Mouse (Mus musculus) retina, postnatal 7 days (tissue): ENCODE data around the gene Atp6v1fnb.

Source experiments
- DNase-seq: peaks from one replicate; pipeline ENCODE4 v3.0.0-alpha.2; 2012; ENCODE audit warnings: low read depth, low spot score

The Atp6v1fnb gene

DNA sequence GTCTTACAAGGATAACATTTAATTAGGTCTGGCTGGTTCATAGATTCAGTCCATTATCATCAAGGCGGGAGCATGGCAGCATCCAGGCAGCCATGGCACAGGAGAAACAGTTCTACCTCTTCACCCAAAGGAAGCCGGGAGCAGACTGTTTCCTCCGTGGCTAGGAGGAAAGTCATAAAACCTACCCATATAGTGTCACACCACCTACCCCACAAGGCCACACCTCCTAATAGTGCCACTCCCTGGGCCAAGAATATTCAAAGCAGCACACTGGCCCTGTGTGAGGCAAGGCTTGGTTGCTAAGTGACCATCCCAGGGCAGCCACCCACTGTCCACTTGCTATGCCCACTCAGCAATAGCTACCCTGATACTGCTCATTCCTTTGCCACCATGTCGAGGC lies at the start of gene Atp6v1fnb:
Gene Atp6v1fnb (plus strand): TSS at position 301 of the 400 bp plus-strand sequence.
- no peak for DNase-seq

- no peak for DNase-seq
These were observed 46.1 kb upstream of the Atp6v1fnb start for GRCm38 (mm10) chr6:29425118-29425517.

GRCm38 (mm10) chr6:29426331-29426730 lies 44.9 kb upstream of the Atp6v1fnb start:
- DNase-seq: no peak

GRCm38 (mm10) chr6:29428171-29428570 lies 43.1 kb upstream of the Atp6v1fnb start:
- DNase-seq: no peak

DNA sequence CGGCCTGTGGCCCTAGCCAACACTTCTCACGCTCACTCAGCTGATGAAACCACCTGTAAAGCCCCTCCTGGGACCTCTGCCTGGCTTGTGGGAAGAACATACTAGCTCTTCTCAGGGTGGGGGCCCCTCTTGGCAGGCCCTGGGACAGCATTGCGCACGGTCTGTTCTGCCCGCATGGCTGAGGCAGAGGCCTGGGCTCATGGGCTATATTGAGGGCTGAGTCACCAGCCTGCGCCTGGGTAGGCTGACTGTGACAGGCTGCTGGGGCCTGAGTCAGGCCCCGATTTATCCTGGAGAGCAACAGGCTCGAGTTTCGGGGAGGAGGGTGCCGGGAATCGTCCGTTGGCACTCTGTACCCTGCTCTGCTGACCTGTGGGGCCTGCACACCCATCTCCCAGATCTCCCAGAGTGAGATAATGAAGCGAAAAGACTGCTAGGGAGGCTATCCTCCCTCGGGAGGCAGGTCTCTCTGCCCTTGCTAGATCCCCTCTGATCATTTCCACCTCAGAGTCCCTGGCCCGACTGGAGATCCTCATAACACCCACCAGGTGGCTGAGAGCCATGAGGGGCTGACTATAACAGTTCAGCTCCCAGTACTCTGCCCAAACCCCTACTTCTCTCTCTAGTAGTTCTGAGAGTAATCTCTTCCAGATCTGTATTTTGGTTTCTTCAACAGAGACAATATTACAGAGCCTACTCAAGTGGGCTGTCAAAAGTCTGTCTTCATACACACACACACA lies 40.4 kb upstream of the Atp6v1fnb start:
- DNase-seq: no peak

DNA sequence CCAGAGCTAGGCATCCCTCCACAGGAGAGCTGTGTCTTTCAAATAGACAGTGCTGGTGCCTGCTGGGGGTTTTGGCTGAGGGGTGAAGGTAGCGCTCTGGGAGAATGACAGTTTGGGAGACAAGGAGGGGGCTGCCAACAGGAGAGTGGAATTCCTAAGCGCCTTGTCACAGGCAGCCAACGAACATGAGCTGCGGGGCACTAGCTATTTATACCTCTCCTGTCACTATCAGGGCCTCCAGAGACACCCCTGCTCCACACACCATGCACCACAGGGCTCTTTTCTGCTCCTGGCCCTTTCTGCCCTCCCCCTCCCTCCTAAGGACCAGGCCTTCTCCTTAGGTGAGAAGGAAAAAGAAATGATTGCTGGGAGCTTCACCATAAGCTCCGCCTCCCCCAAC lies 39.8 kb upstream of the Atp6v1fnb start:
- no peak for DNase-seq

DNA sequence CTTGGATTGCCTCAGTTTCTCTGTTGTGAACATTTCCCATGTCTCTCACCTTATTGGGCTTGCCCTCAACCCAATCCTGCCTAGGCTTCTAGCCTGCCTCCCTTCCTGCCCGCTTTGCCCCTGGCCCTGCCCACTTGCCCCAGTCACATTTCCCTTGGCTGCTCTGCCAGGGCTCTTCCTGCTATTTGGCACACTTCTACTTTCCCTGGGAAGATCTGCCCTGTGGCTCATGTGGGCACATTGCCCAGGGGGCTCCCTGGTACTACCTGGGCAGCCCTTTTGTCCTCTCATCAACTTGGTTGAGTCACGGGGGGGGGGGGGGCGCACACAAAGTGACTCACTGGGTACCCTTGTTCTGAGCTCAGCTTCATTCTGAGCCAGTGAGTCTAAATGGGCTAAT lies 39.1 kb upstream of the Atp6v1fnb start:
- no peak for DNase-seq

DNA sequence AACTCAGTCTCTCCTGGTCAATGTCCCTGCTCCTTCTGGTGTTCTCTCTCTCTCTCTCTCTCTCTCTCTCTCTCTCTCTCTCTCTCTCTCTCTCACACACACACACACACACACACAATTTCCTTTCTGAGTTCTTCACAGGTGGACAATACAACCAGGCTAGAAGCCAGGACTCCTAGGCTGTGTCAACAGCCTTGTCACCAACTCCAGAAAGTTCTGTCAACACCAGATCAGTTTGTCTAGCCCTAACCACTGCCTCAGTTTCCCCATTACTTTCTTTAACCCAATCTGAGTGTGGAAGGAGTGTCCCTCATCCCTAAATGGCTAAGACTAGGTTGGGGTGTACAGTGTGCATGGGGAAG lies 38.6 kb upstream of the Atp6v1fnb start:
- no peak for DNase-seq

- DNase-seq: no peak
These were observed 38.0 kb upstream of the Atp6v1fnb start, which contains the start of gene Flnc for GRCm38 (mm10) chr6:29433038-29433803. TSS of gene Flnc (plus strand) at chr6:29433256.

DNA sequence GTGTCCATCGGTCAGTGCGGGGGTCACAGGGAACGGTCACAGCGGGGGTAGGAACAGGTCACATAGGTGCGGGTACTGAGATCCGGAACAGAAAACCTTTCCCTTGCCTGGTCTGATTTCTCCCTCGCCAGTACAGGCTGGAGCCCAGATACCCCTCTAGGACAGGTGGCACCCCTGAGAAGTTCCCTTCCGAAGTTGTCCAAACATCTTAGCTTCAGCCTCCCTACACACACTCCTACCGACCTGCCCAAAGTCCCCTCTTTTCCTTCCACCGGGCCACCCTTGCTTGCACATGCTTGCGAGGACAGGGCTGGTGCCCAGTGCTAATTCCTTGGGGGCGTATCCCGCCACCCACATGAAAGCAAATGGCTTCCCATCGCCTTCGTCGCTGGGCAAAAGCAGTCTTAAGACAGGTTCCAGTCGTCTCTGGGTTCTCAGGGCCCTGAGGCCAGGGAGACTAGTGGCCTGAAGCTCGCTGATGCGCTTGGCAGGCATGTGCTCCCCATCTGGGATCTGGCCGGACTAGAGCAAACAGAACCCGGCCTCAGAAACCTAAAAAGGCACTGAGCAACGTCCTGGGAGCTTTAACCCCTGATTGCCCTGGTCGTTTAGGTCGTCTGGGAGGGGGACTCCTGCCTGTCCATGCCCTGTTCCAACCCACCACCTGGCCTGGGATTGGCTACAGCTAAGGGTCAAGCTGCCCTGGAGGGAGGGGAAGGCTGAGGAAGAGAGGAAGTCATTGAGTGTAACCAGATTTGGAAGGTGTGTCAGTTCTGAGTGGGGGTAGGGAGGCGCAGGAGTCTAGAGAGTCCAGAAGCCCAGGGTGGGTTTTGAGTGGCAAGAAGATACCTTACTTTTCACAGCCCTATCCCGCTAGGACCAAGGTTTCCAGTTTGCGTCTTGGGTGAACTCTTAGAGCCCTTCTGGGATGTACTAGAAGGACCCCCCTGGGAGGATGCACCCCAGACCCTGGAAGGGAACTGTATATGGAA lies 37.1 kb upstream of the Atp6v1fnb start:
- DNase-seq: no peak

GRCm38 (mm10) chr6:29434911-29435691 lies 36.1 kb upstream of the Atp6v1fnb start:
- no peak for DNase-seq

GRCm38 (mm10) chr6:29435940-29436451 lies 35.2 kb upstream of the Atp6v1fnb start:
- no peak for DNase-seq

GRCm38 (mm10) chr6:29436461-29436934 lies 34.7 kb upstream of the Atp6v1fnb start:
- no peak for DNase-seq

DNA sequence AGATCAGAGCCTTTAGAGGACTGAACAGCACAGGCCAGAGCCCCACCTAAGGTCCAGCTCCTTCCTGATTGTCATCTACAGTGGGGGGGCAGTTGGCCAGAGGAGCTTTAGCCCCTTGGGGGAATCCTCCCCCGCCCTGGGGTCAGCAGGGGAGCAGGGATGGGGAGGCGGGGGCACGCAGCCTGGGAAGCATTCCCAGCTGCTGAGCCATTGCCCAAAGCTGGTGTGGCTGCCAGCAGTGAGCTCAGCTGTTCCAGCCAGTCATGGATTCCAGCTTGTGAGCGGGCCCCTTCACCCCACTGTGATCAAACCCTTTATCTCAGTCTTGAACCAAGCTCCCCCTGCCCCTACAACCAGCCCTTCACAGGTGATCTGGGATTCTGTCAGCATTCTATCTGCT lies 32.0 kb upstream of the Atp6v1fnb start:
- DNase-seq: no peak

DNA sequence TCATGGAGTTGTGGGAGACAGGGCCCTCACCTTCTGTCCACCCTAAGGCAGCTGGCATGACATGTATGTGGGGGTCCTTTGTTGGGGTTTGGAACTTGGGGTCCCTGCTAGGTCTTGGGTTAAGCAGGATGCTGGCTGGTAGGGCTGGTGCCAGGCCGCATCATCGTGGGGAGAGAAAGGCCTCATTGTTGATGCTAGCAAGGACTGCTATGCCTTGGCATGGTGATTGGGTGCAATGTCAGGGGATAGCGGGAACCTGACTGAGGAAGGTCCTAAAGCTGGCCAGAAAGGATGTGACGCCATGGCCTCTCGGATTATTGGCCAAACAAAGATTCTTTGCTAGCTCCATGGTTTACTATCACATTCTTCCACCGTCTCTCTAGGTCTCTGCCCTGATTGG lies 31.4 kb upstream of the Atp6v1fnb start:
- no peak for DNase-seq

DNA sequence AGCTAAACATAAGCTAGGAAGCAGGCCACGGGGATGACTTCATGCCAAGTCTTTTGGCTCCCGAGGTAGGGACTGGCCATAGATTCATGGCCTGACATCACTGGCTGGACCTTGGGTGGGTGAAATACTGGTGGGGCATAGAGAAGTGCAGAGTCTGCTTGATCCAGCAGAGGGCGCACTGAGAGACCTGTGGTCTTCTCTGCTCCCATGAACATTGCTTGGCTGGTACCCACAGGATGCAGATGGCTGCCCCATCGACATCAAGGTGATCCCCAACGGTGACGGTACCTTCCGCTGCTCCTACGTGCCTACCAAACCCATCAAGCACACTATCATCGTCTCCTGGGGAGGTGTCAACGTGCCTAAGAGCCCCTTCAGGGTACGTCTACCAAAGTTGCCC lies 26.5 kb upstream of the Atp6v1fnb start:
- no peak for DNase-seq

- no peak for DNase-seq
These were observed 25.9 kb upstream of the Atp6v1fnb start for GRCm38 (mm10) chr6:29445354-29445753.

GRCm38 (mm10) chr6:29449858-29450257 lies 21.4 kb upstream of the Atp6v1fnb start:
- DNase-seq: no peak

GRCm38 (mm10) chr6:29450667-29451066 lies 20.6 kb upstream of the Atp6v1fnb start:
- DNase-seq: no peak

DNA sequence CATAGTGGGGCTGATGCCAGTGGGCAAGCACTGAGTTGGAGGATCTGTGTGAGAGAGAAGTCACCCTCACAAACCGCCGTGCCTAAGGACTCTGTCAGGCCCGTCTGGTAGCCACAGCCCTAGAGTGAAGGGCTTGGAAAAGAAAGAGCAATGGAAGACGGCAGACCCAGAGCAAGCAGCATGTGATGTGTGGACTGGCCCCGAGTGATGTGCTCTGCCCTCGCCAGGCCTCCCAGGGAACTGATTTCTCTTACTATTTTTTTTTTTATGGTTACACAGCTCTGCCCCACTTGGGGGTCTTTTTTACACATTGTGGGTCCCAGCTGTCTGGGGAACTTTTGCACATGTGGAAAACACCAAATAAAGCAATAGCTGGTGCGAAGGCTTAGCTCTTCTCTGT lies 9.7 kb upstream of the Atp6v1fnb start:
- DNase-seq: no peak

DNA sequence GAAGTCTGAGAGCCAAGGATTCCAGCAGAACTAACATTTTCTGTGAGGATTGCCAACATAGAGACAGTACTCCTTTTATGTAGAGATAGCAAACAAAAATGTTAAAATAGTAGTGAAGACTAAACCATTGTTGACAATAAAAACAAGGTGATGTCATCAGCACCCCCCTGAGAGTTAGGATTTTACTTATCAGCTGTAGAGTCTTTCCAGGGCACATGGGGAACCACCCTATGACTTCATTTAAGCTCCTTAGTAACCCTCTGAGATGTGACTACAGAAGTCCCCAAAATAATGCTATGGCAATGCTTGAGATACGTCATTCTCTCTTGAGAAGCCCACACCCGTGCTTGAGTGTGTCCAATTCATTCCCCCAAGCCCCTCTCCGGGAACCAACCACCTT lies 7.8 kb upstream of the Atp6v1fnb start:
- no peak for DNase-seq
